Mouse (Mus musculus) c-Kit-negative CD71-positive TER-119-positive erythroid progenitor cells, embryonic 14.5 days (primary cell): Measurements from ENCODE around the gene Gm10447.
A peak's percentile ranks its signal among the peaks of the same experiment; 100 is the strongest.

Experiments used
- DNase-seq: peaks from one replicate; pipeline ENCODE4 v3.0.0-alpha.2; 2013; ENCODE audit warnings: low read depth, low spot score

The Gm10447 gene

GRCm38 (mm10) chr11:53478383-53479170 lies 21.7 kb upstream of the Gm10447 start:
- DNase-seq: no peak

DNA sequence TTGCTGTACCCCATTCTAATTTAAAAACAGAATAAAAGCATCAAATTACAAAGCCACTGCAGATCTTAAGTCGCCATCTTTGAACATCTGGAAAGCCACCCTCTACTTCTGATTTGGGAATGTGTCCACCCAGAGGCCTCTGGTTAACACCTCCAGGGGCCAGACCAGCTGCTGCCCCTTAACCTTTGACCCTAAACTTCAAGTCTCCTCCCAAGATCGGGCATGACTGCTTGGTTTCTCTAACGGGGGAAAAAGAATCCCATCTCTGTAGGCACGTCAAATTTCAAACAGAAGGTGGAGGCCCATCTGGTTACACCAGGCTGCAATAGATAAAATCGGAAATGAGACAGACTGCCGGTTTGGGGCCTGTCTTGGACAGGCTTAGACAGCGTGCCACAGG lies 20.9 kb upstream of the Gm10447 start:
- DNase-seq: no peak

DNA sequence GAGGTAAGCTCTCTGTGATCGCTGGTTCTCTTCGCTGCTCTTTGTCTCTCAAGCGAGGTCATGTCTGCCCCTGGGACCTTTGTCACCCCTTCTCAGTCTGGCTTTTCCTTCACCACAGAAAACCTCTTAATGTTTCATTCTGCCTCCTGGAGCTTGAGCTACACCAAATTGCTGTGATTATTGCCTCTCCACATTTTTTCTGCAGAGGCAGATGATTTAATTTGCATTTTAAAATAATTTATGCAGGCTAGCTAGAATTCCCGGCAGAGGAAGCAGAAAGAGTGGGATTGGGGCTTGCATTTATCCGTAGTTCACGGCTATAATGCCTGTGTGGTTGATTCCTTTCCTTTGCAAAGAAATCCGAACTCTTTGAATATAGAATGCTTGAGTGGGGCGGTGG lies 18.7 kb upstream of the Gm10447 start:
- no peak for DNase-seq

DNA sequence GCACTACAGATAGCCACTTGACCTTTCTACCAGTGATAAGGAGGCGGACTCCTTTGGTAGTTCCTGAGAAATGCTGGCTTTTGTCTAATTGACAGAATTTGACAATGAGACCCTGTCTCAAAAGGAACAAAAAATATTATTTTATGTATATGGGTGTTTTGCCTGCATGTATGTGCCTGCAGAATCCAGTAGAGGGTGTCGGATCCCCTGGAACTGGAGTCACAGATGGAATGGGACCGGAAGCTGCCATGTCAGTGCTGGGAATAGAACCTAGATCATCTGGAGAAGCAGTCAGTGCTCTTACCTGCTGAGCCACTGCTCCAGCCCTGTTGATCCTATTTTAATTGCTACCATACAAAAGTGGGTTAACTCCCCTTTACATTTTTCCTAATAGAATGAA lies 15.8 kb upstream of the Gm10447 start:
- DNase-seq: no peak

- peak; percentile 75 for DNase-seq
Measured at GRCm38 (mm10) chr11:53469968-53470695, 13.2 kb upstream of the Gm10447 start, which contains the start of gene Gm9837. Gm9837 (minus strand) TSS chr11:53470479.

DNA sequence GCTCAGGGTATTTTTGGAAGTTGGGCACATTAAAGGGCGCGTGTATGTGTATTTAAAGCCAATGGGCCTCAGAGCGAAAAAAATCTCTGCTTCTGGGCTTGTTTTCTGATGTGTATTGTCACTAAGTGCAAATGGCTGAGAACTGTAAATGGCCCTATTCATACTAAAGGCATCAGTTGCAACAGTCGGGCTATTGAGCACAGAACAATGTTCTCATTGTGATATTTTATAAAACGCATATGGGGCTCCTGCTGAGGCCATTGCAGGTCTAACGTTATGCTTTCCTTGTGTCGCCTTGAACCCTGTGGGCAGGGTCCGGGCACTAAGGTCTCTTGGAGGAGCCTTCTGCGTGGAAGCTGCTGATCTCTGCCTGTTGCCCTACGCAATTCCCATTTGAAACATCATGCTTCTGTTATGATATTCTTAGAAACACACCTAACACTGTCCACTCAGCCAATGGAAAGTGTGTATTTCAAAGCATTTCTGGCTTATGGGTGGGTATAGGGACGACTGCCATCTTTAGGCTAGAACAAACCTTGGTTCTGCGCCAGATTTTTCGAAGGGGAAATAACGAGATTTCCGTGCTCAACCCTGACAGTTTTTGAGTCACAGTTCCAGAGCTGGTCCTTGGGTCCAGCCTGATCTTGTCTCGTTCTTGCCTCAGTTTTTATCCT lies 12.5 kb upstream of the Gm10447 start:
- no peak for DNase-seq

DNA sequence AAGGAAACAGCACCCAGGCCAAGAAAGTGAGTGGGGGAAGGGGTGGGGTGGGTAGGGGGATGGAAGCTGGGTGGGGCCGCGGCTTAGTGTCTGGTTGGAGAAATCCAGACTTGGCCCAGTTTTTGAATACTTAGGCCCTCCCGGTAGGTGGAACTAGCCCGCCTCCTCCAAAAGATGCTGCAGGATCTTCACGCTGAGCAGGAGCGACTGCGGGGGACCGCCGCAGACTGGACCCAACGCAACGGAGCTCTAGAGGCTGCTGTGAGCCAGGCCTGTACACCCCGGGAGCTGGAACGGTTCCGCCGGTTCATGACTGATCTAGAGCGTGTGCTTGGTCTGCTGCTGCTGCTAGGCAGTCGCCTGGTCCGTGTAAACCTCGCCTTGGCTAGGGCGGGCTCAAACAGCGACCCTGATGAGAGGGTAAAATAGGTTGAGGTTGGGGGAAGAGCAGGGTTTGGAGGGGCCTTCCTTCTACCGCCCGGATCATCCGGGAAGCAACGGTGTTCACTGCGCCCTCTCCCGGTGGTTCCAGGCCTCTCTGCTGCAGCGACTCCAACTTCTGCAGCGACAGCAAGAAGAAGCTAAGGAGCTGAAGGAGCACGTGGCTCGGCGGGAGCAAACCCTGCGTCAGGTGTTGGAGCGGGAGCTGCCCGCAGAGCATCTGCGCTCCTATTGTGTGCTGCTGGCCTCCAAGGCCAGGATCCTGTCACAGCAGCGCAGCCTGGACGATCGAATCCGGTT lies 9.5 kb upstream of the Gm10447 start:
- DNase-seq: no peak

DNA sequence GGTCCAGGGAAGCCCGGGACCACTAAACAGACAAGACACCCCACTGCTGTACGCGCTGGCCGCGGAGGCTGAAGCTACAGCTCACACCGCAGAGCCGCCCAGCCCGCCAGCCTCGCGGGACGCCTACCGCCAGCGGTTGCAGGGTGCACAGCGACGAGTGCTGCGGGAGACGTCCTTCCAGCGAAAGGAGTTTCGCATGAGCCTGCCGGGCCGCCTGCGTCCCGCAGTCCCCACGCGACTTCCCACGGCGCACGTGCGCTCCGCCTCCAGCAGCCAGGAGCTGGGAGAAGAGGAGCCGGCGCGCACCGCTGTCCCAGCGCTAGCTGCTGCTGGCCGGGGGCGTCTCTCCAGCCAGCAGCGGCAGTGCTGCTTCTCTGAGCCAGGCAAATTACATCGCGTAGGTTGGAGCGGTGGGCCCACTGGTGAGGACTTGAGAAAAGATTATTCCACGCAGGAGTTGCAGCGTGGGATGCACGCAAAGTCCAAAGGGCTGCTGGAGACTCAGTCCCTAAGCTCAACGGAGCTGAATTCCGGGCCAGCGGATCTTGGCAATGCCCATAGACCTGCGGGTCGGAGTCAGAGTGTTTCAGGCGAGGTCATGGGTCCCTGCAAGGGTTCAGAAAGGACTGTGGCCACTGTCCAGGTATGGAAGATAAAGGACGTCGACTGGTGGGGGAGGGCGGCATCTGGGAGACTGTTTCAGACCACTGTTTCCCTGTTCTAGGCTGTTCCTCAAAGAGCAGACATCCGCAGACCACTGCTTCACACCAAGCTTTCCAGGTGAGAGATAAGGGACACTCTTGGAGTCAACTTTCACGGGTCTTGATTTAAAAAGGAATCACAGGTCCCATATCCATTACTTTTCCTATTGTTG lies 6.9 kb upstream of the Gm10447 start:
- DNase-seq: no peak

GRCm38 (mm10) chr11:53461727-53462126 lies 4.8 kb upstream of the Gm10447 start:
- DNase-seq: no peak

GRCm38 (mm10) chr11:53460192-53460591 lies 3.3 kb upstream of the Gm10447 start:
- DNase-seq: no peak

DNA sequence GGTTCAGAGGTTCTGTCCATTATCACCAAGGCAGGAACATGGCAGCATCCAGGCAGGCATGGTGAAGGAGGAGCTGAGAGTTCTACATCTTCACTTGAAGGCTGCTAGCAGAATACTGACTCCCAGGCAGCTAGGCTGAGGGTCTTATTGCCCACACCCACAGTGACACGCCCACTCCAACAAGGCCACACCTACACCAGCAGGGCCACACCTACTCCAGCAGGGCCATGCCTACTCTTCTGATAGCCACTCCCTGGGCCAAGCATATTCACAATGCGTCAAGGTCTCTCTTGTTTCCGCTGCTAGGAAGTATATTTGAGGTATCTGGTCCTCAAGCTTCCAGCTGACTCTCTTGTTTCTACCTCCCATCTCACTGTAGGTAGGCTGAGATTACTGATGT lies 2.1 kb upstream of the Gm10447 start:
- DNase-seq: no peak

- no peak for DNase-seq
Measured at GRCm38 (mm10) chr11:53457372-53457954, 553 bp upstream of the Gm10447 start.

GRCm38 (mm10) chr11:53453031-53453430 lies 3.9 kb downstream of the Gm10447 start:
- no peak for DNase-seq

- DNase-seq: no peak
Measured at GRCm38 (mm10) chr11:53452396-53452795, 4.5 kb downstream of the Gm10447 start.

DNA sequence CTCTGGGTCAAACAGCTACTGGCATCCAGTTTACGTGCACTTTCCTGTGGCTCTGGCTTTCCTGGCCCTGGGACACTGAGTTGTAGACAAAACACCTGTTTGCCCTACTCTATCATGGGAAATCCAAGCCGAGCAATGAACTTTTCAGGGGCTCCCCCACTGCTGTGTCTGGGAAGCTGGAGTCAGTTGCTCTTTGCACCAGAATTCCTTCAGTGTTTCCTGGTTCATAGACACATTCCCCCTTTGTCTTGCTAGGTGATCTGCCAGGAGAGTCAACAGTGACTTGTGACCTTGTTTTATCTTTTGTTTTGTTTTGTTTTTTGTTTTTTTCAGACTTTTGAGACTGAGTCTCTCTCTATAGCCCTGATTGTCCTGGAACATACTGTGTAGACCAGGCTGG lies 5.5 kb downstream of the Gm10447 start:
- no peak for DNase-seq

GRCm38 (mm10) chr11:53450070-53450705 lies 6.7 kb downstream of the Gm10447 start:
- no peak for DNase-seq

GRCm38 (mm10) chr11:53448529-53448928 lies 8.4 kb downstream of the Gm10447 start:
- no peak for DNase-seq

DNA sequence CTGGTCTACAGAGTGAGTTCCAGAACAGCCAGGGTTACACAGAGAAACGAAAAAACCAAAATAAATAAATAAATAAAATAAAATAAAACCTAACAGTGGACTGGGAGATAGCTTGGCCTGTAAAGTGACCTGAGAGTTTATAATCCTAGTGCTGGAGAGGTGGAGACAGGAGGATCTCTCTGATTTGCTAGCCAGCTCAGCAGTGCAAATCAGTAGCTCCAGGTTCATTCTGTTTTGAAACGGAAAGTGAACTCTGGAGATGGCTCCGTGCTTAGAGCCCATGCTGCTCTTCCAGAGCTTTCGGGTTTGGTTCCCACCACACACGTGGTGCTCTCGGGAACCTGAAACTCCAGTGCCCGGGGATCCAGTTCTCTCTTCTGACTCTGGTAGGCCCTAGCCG lies 8.9 kb downstream of the Gm10447 start:
- no peak for DNase-seq

DNA sequence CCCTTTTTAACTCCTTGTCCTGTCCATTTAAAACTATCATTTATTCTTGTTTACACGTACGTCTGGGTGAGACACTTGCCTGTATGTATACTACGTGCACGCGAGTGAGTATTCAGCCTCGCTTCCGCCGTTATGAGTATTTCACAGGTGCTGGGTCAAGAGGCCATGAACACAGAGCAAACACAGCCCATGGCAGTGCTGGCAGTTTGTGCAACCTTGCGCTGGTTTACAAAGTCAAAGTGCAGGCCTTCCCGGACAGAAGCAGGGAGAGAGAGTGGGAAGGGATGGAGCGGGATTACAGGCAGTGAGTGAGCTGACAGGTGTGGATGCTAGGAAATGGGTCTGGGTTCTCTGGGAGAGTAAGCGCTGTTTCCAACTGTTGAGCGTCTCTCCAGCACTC lies 10.7 kb downstream of the Gm10447 start:
- DNase-seq: no peak

DNA sequence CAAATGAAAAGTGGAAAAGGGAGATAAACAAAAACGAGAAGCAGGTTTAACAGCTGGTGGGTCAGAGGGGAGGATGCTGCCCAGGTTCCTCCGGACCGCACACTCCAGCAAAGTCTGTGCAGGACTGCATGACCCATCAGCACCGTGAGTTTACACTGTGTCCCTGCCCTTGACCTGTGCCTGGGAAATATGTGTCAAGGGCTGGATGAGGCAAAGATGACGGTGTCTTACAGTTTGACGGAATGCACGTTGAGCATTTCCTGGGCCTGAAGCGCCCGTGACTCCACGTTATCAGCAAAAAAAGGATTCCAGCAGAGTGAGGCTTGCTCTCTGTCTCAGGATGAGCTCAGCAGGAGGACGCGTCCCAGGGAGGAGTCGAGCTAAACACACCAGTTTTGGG lies 11.3 kb downstream of the Gm10447 start:
- no peak for DNase-seq
